Mouse (Mus musculus): ENCODE results near the gene 2510002D24Rik.

- TF ChIP-seq POLR2A (IDR thresholded peaks at IDR 0.05; ENCODE audit: low read depth, low read length) (no peak), CTCF (IDR thresholded peaks at IDR 0.05; ENCODE audit: extremely low read depth, insufficient read depth, insufficient read length, insufficient replicate concordance) (no peak)
Observed at GRCm38 (mm10) chr16:18786652-18787051, 49.7 kb upstream of the 2510002D24Rik start.

Measured in spleen, adult 2 months (tissue).